Mouse (Mus musculus) E14TG2a.4 (cell line): ENCODE measurements at regions not wholly inside any gene's neighbourhood (a gene's known extent, or its start where the extent isn't known, plus 50 kb on each side); places are given as distances from the start of the nearest gene placed in this dataset.

Experiments
- H3K27me3 ChIP-seq: 2 replicates; pipeline ENCODE4 v1.6.1; 2014; ENCODE audit warnings: low read length, control low read depth; ENCODE audit not compliant: insufficient read depth
- H3K36me3 ChIP-seq: 2 replicates; pipeline ENCODE4 v1.6.1; 2014; ENCODE audit warnings: low read length, control low read depth; ENCODE audit not compliant: insufficient read depth
- H3K4me1 ChIP-seq: replicated peaks from 2 replicates; pipeline ENCODE4 v1.6.1; 2014; ENCODE audit warnings: low read depth, low read length, control low read depth
- H3K4me3 ChIP-seq: replicated peaks from 2 replicates; pipeline ENCODE4 v1.5.1; 2014; ENCODE audit warnings: mild to moderate bottlenecking, low read length
- H3K9me3 ChIP-seq: 2 replicates; pipeline ENCODE4 v1.6.1; 2014; ENCODE audit warnings: low read length, control low read depth
- CTCF ChIP-seq: conservative IDR thresholded peaks from 2 replicates; pipeline ENCODE4 v1.5.1; 2014; ENCODE audit warnings: low read length
- NANOG ChIP-seq: IDR thresholded peaks from 2 replicates; pipeline ENCODE4 v1.6.1; 2014; ENCODE audit warnings: borderline replicate concordance, low read length, mixed read lengths
- POU5F1 ChIP-seq: IDR thresholded peaks from 2 replicates; pipeline ENCODE4 v1.6.1; 2014; ENCODE audit warnings: low read length, borderline replicate concordance

GRCm38 (mm10) chr7:123642596-123642995 is 142.3 kb upstream of the Zkscan2 start:
- H3K36me3 ChIP-seq, result no peaks in the 10 kb centered on the region
- H3K4me3 ChIP-seq, result no peak overlapping the region
- H3K27me3 ChIP-seq, result no peaks in the 10 kb centered on the region; the same call in 1 of the 2 replicates
- TF ChIP-seq NANOG (no peak), POU5F1 (no peak), CTCF (no peak)
- no peaks in the 10 kb centered on the region for H3K9me3 ChIP-seq
- peaks cover 13% of the 10 kb centered on the region for H3K4me1 ChIP-seq

GRCm38 (mm10) chr7:123643426-123643825 is 143.2 kb upstream of the Zkscan2 start:
- TF ChIP-seq POU5F1, result no peak
- no peak for TF ChIP-seq CTCF
- no peak for TF ChIP-seq NANOG
- Histone ChIP-seq H3K27me3 (no peaks in the 10 kb centered on the region; the same call in 1 of the 2 replicates), H3K4me3 (no peak overlapping the region), H3K9me3 (no peaks in the 10 kb centered on the region), H3K36me3 (no peaks in the 10 kb centered on the region), H3K4me1 (peaks cover 13% of the 10 kb centered on the region)

GRCm38 (mm10) chr7:123645521-123645920 is 145.3 kb upstream of the Zkscan2 start:
- Histone ChIP-seq H3K4me3 (no peak overlapping the region), H3K9me3 (no peaks in the 10 kb centered on the region), H3K36me3 (no peaks in the 10 kb centered on the region), H3K4me1 (peaks cover 13% of the 10 kb centered on the region), H3K27me3 (no peaks in the 10 kb centered on the region; the same call in 1 of the 2 replicates)
- no peak for TF ChIP-seq POU5F1
- TF ChIP-seq CTCF, result no peak
- no peak for TF ChIP-seq NANOG

DNA sequence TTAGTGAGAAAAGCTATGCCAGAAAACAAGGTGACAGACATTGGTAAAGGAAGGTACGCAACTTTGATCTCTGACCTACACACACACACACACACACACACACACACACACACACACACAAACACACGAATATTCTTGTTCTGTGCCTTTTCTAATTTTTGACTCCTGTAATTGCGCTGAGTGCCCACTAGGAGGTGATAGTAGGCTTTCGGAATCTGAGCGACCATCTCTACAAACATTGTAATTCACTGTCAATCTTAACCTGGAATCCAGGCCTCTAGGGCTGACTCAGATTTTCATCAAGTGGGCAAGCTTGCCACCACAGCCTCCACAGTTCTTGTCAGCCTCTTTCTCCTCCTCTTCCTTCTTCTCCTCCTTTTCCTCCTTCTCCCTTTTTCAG is 165.2 kb upstream of the Zkscan2 start:
- Histone ChIP-seq H3K4me3 (no peak overlapping the region), H3K27me3 (no peaks in the 10 kb centered on the region), H3K36me3 (no peaks in the 10 kb centered on the region), H3K9me3 (no peaks in the 10 kb centered on the region), H3K4me1 (no peaks in the 10 kb centered on the region)
- TF ChIP-seq NANOG, result no peak
- TF ChIP-seq CTCF, result peak; percentile 82

- Histone ChIP-seq H3K9me3 (no peaks in the 10 kb centered on the region), H3K4me3 (no peak overlapping the region), H3K4me1 (no peaks in the 10 kb centered on the region), H3K36me3 (no peaks in the 10 kb centered on the region), H3K27me3 (no peaks in the 10 kb centered on the region)
- no peak for TF ChIP-seq CTCF
- TF ChIP-seq POU5F1, result no peak
- TF ChIP-seq NANOG, result no peak
Measured at GRCm38 (mm10) chr7:123684762-123685161, 184.5 kb upstream of the Zkscan2 start.

DNA sequence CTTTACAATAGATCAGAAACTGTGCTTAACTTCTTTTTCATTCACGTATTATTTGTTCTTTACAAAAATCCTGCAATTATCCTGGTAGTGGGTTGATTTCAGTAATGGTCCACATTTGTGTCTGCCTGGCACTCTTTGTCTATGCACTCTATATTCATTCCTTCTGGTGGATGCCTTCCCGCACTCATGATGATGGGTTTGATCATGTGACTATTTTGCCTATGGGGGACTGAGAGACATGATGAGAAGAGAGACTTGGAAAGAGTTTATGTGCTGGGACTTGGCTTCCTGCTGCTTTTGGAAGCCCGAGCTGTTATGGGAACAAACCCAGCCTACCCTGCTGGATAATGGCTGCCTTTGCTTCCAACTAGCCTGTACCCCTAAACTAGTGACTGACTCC is 186.3 kb upstream of the Zkscan2 start:
- TF ChIP-seq CTCF, result no peak
- no peak overlapping the region for H3K4me3 ChIP-seq
- H3K27me3 ChIP-seq, result no peaks in the 10 kb centered on the region
- H3K9me3 ChIP-seq, result no peaks in the 10 kb centered on the region
- no peaks in the 10 kb centered on the region for H3K36me3 ChIP-seq
- H3K4me1 ChIP-seq, result no peaks in the 10 kb centered on the region

DNA sequence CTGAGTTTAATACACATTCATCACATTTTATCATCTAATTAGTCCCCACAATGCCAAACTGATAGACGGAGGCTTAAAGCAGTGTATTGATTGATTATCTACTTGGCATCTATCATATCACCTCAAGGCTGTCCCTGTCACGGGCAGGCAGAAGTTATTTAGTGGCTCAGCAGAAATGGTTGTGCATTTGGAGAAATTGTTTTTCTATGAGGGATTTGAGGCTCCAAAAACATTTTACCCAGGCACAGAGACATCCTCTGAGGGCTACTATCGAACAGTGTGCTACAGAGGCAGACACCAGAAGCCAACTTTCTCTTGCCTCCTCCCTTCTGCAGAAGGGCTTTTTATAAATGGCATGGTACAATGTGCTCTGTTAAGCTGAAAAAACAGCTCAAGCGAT is 230.8 kb upstream of the Zkscan2 start:
- Histone ChIP-seq H3K36me3 (no peaks in the 10 kb centered on the region), H3K27me3 (no peaks in the 10 kb centered on the region), H3K4me1 (no peaks in the 10 kb centered on the region), H3K9me3 (no peaks in the 10 kb centered on the region), H3K4me3 (no peak overlapping the region)
- TF ChIP-seq POU5F1, result no peak
- TF ChIP-seq NANOG, result no peak
- no peak for TF ChIP-seq CTCF

DNA sequence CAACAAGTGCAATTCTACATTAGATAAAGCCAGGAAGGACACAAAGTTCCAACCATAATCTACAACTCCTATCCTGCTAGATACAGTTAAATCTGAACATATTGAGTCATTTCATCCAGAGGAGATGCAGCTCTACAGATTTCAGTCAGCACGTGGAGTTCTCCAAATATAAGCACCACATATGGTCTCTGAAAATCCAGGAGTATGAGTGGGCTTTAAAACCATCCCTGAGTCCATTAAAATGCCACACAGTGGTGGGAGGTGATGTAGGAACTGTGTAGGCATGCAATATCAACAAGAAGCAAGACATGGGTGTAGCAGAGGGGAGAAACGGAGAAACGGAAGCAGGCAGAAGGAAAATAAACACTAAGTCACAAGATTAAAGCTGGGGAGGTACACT is 232.8 kb upstream of the Zkscan2 start:
- Histone ChIP-seq H3K27me3 (no peaks in the 10 kb centered on the region), H3K4me1 (no peaks in the 10 kb centered on the region), H3K36me3 (no peaks in the 10 kb centered on the region), H3K9me3 (no peaks in the 10 kb centered on the region), H3K4me3 (no peak overlapping the region)
- no peak for TF ChIP-seq POU5F1
- TF ChIP-seq NANOG, result no peak
- no peak for TF ChIP-seq CTCF

GRCm38 (mm10) chr7:123747986-123748385 is 234.7 kb upstream of the Hs3st4 start:
- no peak overlapping the region for H3K4me3 ChIP-seq
- TF ChIP-seq NANOG (no peak), CTCF (no peak), POU5F1 (no peak)

GRCm38 (mm10) chr7:123753252-123753651 is 229.4 kb upstream of the Hs3st4 start:
- TF ChIP-seq POU5F1, result no peak
- TF ChIP-seq CTCF, result no peak
- TF ChIP-seq NANOG, result no peak
- H3K4me3 ChIP-seq, result no peak overlapping the region
- H3K9me3 ChIP-seq, result no peaks in the 10 kb centered on the region
- H3K4me1 ChIP-seq, result no peaks in the 10 kb centered on the region
- no peaks in the 10 kb centered on the region for H3K36me3 ChIP-seq
- no peaks in the 10 kb centered on the region for H3K27me3 ChIP-seq

More at GRCm38 (mm10) chr7:123747986-123748385, 234.7 kb upstream of the Hs3st4 start:
- no peaks in the 10 kb centered on the region for H3K9me3 ChIP-seq
- no peaks in the 10 kb centered on the region for H3K4me1 ChIP-seq
- H3K27me3 ChIP-seq, result no peaks in the 10 kb centered on the region
- H3K36me3 ChIP-seq, result no peaks in the 10 kb centered on the region
